Mouse (Mus musculus): Measurements from ENCODE around the gene Zfp456.
"Not testable (repeated sequence)": the region's sequence is repeated elsewhere in the genome, so short reads cannot be mapped to it uniquely, and the experiment has no call there.

Zfp456 gene

DNA sequence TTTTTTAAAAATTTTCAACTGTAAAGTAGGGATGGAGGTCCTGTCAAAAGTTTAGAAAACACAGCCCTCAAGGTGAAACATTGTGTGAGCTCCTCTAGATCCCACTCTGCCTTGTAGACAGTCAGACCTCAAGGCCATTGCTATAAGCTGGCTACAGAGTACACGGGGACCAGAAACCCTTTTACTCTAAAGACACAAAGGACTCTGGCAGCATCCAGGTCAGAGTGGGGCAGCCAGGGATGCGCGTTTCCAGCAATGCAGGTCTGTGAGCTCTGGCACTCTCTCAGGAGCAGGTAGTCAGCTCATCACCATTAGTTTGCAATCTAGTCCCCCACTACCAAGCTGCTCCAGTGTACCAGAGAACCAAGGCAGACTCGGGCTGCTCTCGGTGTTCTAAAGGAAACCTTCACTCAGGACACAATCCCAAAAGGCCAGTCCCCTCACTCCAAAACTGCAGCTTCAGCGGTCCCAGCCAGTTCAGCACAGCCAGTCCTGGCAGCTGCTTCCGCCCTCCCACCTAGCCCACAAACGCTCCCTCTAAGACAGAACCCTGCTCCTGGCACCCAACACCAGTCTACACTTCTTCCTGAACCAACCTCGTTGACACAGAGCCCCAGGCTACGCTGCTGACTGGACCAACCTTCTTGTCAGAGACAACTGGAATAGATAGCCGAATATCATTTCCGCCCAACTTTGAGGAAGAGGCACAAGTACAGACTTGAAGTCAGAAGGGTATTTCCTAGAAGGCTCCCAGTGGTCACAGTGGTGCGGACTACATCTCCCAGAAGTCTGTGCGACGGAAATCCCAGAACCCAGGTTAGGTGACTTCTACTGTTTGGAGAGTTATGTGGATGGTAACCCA, at the start of gene Zfp456, which contains the start of gene Gm28041:
Zfp456 (minus strand) TSS at position 761 of the 862 bp plus-strand sequence.
Gm28041 (minus strand) TSS at position 684 of the 862 bp plus-strand sequence.
- DNase-seq (ENCODE audit: low spot score), result peak; percentile 72

DNA sequence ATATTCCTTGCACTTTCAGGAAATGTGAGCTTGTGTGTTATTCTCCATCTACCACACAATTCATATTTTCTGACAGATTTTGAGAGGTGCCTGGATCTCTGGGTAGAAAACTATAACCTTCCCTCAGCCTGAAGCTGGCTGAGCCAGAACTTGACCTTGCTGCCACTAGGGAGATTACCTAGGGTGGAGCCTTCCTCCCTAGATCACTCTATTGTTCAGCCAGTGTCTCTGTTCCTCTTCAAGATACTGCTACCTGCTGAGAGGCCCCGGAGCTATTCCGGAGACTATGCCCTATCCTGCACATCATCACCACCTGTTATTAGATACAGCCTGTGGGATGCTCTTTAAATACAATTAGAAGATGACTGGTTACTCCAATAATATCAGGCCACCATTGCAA, 46.9 kb upstream of the Zfp456 start:
- not testable (repeated sequence) for DNase-seq (ENCODE audit: low spot score)

DNA sequence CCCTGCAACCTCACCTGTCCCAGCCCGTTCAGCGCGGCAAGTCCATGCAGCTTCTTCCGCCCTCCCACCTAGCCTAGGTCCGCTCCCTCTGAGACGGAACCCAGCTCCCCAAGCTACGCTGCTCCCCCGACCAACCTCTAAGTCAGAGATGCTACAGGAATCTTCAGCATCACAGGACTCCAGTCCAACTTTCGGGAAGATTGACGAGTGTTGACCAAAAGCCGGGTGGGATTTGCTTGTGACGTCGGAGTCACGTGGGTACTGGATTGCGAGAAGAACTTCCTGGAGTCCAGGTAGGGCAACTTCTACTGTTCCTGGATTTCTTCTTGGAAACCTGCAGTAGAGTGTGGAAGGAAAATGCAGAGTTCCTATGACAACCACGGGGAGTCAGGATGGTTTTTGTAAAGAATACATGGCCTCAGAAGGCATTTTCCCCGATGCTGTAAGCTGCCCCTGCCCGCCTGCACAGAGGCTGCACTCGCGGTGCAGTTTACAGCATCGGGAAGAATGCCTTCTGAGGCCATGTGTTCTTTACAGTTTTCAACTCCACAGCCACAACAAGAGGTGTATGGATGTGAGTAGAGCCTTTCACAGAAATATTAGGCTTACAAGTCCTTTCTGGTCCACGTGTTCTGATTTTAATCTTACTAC, 45.7 kb upstream of the Zfp456 start, which contains the start of gene Zfp459:
Zfp459 (minus strand) TSS at position 212 of the 651 bp plus-strand sequence.
- peak; percentile 77 for DNase-seq (ENCODE audit: low spot score)

DNA sequence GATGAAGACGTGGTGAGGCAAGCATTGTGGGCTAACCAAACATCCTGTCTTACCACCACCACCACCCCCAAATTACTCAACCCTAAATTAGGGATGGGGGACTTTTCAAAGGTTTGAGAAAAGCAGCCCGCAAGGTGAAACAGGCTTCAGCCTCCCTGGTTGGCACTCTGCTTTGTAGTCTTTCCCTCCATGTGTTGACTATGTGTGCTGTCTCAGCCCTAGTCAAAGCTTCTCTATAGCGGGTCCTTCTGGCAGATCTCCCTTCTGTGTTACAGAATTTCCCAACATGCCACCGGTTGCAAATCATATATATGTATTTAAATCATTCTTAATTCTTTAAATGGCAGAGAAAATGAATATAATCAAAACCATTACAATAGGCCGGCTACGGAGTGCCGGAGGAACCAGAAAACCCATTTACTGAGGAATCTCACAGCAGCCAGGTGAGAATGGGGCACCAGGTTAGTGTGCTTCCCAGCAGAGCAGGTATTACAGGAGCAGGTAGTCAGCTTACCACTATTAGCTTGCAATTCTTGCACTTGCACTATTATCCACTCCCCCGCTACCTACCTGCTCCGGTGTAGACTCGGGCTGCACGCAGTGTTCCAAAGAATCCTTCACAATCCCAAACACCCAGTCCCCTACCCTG, 45.1 kb upstream of the Zfp456 start:
- no peak for DNase-seq (ENCODE audit: low spot score)

DNA sequence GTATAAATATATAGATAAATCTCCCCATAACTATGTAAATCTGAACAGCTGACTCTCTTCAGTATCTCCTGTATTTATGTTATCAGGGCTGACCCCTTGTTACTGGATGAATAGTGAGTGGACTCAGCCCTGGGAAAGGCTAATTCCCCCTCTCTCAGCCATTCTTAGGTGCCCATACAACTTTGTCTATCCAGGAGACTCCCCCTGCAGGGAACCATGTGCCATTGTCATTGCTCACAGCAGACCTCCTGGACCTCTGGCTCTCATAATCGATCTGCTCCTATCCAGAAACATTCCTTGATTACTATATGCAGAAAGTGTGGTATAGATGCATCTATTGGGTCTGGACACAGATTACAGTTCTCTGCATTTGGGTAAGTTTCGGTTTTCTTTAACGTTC, 41.2 kb upstream of the Zfp456 start:
- no peak for DNase-seq (ENCODE audit: low spot score)

DNA sequence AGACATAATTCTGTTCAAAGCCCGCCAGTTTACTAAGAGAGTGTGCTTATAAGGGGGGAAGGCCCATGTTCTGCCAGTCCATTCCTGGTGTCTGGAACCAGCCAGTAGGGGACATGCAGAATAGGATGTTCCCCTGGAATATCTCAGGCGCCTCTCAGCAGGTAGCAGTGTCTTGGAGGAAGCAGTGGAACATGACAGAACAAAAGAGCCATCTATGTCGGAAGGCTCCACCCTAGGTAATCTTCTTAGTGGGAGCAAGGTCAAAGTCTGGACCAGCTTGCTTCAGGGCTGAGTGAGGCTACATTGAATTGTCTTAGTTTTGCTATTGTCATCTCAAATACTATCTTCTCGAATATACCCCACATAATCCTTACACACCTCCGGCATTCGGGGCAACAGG, 40.1 kb upstream of the Zfp456 start:
- no peak for DNase-seq (ENCODE audit: low spot score)

DNA sequence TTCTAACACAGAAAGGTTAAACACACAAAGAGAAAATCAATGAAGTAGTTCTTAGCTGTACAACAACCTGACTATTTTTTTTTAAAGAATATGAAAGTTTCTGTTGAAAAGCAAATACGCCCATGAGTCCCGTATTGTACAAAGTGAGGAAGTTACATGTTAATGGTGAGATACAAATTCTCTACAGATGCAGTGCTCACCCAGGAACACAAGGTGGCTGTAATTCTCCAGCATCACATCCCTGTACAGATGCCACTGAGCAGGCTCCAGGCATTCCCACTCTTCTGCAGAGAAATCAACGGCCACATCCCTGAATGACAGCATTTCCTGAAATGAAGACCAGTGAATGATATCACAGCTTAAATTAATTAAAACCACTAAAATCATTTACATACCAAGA, 38.0 kb upstream of the Zfp456 start:
- DNase-seq (ENCODE audit: low spot score), result not testable (repeated sequence)

DNA sequence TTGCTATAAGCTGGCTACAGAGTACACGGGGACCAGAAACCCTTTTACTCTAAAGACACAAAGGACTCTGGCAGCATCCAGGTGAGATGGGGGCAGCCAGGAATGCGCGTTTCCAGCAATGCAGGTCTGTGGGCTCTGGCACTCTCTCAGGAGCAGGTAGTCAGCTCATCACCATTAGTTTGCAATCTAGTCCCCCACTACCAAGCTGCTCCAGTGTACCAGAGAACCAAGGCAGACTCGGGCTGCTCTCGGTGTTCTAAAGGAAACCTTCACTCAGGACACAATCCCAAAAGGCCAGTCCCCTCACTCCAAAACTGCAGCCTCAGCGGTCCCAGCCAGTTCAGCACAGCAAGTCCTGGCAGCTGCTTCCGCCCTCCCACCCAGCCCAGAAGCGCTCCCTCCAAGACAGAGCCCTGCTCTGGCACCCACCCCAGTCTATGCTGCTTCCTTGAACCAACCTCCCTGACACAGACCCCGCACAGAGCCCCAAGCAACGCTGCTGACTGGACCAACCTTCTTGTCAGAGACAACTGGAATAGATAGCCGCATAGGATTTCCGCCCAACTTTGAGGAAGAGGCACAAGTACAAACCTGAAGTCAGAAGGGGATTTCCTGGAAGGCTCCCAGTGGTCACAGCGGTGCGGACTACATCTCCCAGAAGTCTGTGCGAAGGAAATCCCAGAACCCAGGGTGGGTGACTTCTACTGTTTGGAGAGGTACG, 23.7 kb upstream of the Zfp456 start, which contains the start of gene Zfp429:
Zfp429 (minus strand) TSS at position 637 of the 721 bp plus-strand sequence.
- DNase-seq (ENCODE audit: low spot score), result peak; percentile 64

DNA sequence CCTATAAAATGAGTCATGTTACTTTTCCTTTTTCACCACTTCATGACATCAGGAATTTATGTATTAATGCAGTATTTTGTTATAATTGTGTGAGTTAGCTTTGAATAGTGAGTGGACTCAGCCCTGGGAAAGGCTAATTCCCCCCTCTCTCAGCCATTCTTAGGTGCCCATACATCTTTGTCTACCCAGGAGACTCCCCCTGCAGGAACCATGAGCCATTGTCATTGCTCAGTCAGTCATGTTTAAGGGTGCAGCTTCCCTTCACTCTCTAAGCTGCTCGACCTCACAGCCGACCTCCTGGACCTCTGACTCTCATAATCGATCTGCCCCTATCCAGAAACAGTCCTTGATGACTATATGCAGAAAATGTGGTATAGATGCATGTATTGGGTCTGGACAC, 645 bp upstream of the Zfp456 start:
- peak; percentile 10 for DNase-seq (ENCODE audit: low spot score)

DNA sequence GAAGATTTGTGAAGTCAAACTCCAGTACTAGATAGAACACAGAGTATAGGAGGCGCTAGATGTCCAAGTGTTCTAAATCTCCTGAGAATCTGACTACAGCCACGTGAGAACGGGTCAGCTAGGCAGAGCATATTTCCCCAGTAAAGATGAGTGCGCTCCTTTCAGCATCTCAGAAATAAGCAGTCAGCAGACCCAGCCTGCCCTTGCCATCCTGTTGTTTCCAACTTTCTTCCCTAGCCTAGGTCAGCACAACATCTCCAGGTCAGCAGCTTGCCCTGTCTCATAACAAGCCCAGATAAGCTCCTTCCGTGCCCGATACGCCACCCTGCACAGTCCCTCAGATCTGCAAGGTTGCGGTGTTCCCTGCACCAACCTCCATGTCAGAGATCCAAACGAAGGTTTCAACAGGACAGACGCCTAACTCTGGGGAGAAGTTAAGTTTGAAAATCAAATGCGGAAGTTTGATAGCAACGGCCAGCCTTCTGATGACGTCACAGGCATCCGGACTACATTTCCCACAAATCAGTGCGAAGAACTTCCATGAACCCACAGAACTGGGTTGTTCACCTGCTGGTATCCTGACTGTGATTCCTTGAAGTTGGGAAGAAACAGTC, 15.4 kb downstream of the Zfp456 start, which contains the start of the genes Gm28044 and Zfp953:
Gm28044 (minus strand) TSS at position 406 of the 614 bp plus-strand sequence.
Zfp953 (minus strand) TSS at position 475 of the 614 bp plus-strand sequence.
- peak; percentile 93 for DNase-seq (ENCODE audit: low spot score)

DNA sequence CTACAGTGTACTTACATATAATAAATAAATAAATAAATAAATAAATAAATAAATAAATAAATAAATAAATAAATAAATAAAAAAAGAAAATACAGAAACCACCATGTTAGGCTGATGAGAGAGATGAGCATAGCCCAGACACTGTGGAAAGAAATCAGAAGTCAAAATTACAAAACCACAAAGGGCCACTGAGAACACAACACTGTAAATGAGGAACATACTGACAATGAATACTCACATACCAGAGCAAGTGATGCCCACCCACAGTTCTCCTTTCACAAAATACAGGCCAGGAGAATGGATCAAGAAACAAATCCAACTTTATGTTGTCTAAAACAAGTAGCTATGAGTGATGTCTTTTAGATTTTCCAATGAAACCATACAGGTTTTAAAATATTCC, 23.8 kb downstream of the Zfp456 start:
- no peak for DNase-seq (ENCODE audit: low spot score)

DNA sequence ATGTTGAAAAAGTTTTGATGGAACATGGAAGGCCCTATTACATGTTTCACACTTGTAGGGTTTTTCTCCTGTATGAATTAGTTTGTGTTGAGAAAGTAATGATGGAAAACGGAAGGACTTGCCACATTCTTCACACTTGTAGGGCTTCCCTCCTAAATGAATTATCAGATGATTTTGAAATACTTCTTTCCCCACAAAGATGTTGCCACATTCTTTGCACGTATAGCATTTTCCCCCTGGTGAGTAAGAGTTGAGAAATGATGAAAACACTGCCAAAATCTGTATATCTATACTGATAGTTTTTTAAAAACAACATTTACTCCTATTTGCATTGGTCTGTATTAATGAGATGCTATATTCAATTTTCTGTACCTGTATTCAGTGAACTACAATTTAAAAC, 32.2 kb downstream of the Zfp456 start:
- no peak for DNase-seq (ENCODE audit: low spot score)

DNA sequence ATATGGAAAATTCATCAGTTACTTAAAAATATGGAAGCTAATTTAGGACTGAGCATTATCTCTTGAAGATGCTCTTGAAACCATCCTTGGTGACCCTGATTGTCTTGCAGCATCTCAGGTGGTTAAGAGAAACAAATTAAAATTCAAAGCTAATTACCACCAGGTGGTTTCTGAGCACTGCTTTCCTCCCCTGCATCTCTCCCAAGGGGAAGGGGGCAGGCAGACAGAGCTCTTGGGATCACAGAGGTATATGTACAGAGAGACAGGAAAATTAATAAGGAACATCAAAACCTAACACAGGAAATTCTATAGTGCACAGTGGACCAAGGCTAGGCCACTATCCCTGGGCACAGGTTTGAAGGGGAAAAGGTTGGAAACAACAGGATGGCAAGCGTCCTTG, 42.7 kb downstream of the Zfp456 start:
- DNase-seq (ENCODE audit: low spot score), result no peak

DNA sequence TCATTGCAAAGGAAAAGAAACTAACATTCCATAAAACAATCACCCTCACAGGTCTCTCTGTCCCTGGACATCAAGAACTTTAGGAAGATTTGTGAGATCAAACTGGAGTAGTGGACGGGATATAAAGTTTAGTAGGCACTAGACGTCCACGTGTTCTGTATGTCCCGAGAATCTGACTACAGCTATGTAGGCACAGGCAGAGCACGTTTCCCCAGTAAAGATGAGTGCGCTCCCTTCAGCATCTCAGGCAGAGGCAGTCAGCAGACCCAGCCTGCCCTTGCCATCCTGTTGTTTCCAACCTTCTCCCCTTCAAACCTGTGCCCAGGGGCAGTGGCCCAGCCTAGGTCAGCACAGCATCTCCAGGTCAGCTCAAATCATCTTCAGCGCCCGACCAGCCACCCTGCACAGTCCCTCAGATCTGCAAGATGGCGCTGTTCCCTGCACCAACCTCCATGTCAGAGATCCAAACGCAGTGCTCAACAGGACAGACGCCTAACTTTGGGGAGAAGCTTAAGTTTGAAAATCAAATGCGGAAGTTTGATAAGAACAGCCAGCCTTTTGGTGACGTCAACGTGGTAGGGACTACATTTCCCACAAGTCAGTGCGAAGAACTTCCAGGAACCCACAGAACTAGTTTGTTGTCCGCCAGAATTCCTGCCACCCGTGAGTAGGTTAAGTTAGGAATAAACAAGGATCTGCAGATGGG, 43.4 kb downstream of the Zfp456 start, which contains the start of gene Zfp595:
Zfp595 (minus strand) TSS at position 552 of the 706 bp plus-strand sequence.
- DNase-seq (ENCODE audit: low spot score), result peak; percentile 81
